Mouse (Mus musculus) ES-E14 (cell line): ENCODE data around the gene Rasgef1b.

Source experiments
- CHD2 ChIP-seq: IDR thresholded peaks from 2 replicates; pipeline ENCODE4 v1.6.1; 2014; ENCODE audit warnings: mild to moderate bottlenecking, low read depth, low read length, inconsistent platforms
- HCFC1 ChIP-seq: IDR thresholded peaks from 2 replicates; pipeline ENCODE4 v1.6.1; 2012; ENCODE audit warnings: low read length, inconsistent platforms, borderline replicate concordance; ENCODE audit not compliant: insufficient read depth
- MAFK ChIP-seq: IDR thresholded peaks from 2 replicates; pipeline ENCODE4 v1.6.1; 2014; ENCODE audit warnings: mild to moderate bottlenecking, low read depth, low read length, inconsistent platforms; ENCODE audit not compliant: insufficient read depth
- ZC3H11A ChIP-seq: IDR thresholded peaks from 2 replicates; pipeline ENCODE4 v1.6.1; 2012; ENCODE audit warnings: low read depth, mild to moderate bottlenecking, inconsistent platforms, low read length, borderline replicate concordance
- ZNF384 ChIP-seq: IDR thresholded peaks from 2 replicates; pipeline ENCODE4 v1.6.1; 2012; ENCODE audit warnings: low read depth, low read length, inconsistent platforms

GRCm38 (mm10) chr5:99390776-99391175 lies 338.1 kb downstream of the Rasgef1b start:
- no peak for TF ChIP-seq CHD2
- TF ChIP-seq ZNF384: no peak
- no peak for TF ChIP-seq ZC3H11A
- no peak for TF ChIP-seq MAFK
- TF ChIP-seq HCFC1: no peak
